Mouse (Mus musculus) frontal cortex, adult (tissue): Measurements from ENCODE around the gene Jag1.

Experiments
- ATAC-seq: cut with Nextera tagmentation; 2 replicates; pipeline ENCODE4 v1.9.2; 2017; ENCODE audit warnings: mild to moderate bottlenecking, moderate library complexity, mixed read lengths; ENCODE audit not compliant: low TSS enrichment

Gene Jag1

DNA sequence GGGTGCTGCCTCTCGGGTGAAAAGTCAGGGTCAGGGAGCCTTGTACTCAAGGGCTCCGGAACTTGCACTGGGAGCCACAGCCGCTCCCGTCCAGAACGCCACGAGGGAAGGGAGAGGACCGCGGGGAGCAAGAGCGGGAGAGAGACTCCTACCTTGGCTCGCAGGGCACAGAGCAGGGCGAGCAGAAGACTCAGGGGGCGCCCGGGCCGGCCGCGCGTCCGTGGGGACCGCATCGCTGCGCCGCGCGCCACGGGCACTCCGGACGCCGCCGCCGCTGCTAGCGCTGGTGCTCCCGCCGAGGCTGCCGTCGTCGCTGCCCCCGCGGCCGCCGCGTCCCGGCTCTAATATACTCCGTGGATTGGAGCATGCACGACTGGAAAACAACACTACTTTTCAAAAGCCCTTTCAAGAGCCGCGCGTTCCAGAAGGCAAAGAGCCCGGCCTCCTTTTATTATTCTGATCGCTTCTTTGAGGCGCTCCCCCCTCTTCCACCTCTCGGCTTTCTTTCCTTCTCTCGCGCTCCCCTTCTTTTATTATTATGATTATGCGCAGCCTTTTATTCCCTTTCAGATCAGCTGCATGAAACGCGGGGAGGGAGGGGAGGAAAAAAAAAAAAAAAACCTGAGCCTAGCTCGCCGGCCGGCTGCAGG lies at the start of gene Jag1:
TSS of gene Jag1 (minus strand) at position 620 of the 650 bp plus-strand sequence.
- ATAC-seq = 0 out of 2 replicates have a peak, but pooled peaks have one; percentile 13

DNA sequence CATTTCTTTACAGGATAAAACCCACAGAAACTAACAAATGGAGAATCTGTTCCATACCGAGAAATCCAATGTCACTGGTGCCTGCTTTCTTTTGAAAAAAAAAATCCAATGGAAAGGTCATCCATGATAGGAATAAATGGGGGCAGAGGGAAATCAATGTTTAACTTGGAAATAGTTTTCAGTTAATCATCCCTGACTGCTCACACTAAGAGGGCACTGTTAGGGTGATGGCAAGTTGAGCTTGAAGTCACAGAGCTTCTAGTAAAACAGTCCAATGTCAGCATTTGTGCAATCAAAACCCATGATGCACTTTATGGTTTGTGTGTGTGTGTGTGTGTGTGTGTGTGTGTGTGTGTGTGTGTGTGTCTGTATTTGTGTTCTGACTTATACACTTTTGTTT lies 39.6 kb upstream of the Jag1 start:
- no peak for ATAC-seq

DNA sequence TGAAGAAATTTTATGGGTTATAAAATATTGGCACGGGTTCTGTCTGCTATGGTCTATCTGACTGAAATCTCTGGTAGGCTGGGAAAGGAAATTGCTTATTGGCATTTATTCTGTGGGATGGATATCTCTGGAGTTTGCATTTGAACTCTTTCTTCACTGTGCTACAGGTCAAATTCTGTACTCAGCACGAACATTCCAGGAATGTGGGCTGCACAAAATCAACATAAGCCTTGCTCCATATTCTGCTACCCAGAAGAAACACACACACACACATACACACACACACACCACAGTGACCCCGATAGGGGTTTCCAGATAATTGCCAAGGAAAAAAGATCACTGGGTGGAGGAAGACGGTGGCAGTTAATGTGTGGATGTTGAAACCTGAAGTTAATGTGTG lies 37.4 kb upstream of the Jag1 start:
- ATAC-seq = no peak

DNA sequence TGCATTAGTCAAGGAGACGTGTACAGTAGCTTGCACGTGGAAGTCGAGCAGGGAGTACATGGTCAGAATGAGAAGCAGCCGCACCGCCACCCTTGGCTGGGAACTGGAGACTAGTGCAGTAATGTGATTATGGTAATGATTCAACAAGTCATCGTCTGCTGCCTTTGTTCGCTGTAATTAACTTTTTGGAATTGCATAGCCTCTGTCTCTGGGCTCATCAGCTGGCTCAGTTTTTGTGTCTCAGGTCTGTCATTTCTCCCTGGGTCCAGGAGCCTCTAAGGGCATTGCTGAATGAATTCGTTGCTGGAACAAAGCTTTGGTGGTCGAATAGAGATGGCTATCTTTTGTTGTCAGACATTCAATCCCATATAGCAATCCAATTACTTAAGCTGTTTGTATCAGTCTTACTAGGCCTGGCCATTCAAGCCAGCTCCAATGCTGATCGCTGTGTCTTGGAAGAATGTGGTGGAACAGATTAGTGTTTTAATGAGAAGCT lies 36.8 kb upstream of the Jag1 start:
- ATAC-seq = no peak

DNA sequence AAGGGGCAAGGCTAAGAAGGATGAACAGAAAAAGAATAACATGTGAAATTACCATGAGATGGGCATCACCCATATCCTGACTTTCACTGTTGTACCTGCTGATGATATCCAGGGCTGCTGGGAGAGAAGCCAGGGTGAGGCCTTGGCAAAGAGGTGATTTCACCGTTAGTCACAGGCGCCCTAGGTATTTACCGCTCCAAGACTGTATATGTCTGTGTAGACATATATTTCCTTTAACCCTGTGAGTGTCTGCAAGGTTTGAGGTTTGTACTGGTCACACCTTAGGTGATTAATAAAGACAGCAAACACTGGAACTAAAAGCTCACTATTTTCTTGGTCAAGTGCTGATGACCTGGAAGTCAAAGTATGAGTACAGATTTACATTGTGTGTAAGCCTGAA lies 34.5 kb upstream of the Jag1 start:
- no peak for ATAC-seq

DNA sequence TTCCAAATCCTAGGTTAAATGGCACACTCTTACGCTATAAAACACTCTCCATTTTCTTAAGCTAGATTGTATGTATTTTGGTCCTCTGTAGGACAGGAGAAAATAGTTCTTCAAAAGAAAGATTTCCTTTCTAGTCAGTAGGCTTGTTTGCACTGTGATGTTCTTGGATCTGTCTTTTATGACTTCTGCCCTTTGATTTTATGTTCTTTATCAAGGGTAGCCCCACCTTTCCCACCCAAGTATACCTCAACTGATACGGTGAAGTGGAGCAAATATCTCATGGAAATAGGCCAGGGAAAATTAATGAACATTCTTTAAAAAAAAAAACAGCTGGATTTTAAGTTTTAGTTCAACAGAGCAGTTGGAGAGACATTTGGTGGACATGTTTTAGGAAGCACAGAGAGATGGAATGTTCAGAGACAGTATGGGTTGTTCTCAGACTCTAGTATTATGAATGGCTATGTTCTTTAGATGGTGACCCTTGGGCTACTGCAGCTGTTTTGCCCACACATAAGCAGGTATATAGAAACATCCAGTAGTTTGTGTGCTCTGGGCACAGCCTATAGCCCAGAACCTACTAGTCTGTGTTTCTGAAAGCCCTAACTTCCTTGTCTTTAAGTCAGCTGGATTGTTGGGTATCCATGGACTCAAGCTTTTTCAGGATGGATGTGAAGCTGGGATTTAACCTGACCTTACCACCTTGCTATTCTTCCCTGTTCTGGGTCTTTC lies 30.7 kb upstream of the Jag1 start:
- ATAC-seq = no peak

DNA sequence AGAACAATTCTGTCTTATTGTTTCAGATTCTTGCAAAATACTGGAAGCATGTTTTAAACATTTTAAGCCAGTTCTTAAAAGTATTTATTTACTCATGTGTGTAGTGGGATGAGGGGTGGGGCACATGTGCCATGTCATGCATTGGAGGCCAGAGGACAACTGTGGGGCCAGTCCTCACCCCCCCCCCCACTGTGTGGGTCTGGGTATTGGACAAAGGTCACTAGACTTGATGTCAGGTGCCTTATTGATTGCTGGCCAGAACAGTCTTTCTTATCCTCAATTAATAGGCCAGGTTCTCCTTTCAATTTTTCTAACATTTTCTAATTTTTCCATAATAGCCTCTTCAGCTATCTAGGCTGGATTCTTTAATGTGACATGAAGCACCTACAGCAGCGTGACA lies 21.6 kb upstream of the Jag1 start:
- ATAC-seq = no peak

DNA sequence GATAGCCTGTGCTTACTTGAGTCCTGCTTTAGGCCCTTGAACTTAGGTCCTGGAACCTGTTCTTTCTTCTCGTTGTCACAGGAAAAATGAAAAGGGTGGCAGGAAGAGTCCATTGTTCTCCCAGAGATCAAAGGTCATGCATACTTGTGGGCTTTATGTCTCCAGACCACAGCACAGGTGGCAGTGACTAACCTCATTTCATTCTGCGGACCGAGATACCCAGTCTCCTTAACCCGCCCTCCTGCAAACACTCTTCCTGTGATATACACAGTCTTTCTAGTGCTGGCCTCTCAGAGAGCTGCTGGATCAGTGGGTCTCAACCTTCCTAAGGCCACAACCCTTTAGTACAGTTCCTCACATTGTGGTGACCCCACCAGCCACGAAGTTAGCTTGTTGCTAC lies 17.6 kb upstream of the Jag1 start:
- ATAC-seq = no peak

DNA sequence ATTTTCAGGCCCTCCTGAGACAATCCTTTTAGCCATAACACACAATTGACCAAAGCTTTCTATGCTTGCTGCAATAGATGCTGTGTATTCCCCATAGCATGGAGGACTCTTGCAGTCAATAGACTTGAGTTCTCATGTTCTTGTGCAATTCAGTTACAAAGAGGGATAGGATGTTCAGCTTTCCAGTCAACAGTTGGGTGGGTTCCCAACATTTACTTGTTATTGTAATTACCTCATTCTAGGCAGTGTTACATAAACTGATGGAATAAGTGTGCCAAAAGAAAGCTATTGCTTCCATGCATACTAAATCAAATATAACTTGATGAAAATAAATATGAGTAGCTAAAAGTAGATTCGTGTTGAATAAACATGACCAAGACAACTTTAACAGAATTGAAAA lies 8.4 kb upstream of the Jag1 start:
- ATAC-seq = 0 out of 2 replicates have a peak, but pooled peaks have one; percentile 16

DNA sequence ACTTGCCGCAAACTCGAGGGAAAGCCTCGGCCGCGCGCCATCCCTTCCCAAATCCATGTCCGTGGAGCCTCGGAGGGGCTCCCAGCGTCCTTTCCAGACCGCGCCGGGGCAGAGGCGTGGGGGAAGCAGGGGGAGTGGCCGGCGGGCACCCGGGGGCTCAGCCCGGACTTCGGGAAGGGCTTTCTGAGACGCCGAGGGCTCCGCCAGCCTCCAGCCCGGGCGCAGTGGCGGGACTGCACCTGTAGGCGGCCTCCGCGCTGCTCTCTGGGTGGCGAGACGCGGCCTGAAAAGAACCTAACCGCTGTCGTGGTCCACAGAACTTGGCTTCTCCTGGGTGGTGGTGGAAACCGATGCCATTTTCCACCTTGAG lies 862 bp upstream of the Jag1 start:
- peak; percentile 62 for ATAC-seq

DNA sequence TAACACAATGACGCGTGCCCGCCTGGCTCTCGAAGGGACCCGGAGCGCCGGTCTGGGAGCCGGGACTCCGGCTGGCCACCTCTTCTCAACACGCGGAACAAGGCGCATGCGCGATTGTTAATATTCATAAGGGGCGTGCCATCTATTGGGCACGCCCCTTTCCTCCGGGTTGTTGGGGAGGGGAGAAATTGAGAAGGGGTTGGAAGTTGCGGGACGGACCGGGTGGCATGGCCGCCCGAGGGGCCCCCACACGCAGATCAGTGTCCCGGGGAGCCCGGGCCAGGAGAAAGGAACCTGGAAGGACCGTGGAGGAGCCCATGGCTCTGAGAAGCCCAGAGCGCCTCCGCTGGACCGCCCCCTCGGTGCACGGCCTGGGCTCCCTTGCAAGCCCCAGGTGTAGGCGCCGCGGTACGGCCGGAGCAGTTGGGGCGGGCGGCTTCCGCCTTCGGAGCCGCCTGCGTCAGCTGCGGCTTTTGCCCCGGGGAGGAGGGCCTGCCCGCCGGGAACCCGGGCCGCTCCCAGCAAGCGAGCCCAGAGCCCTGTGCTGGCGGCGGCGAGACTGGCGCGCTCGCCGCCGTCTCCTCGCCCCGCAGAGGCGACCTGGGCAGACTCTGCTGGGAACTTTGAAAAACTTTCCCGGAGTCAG lies 354 bp upstream of the Jag1 start:
- ATAC-seq = peak; percentile 53

DNA sequence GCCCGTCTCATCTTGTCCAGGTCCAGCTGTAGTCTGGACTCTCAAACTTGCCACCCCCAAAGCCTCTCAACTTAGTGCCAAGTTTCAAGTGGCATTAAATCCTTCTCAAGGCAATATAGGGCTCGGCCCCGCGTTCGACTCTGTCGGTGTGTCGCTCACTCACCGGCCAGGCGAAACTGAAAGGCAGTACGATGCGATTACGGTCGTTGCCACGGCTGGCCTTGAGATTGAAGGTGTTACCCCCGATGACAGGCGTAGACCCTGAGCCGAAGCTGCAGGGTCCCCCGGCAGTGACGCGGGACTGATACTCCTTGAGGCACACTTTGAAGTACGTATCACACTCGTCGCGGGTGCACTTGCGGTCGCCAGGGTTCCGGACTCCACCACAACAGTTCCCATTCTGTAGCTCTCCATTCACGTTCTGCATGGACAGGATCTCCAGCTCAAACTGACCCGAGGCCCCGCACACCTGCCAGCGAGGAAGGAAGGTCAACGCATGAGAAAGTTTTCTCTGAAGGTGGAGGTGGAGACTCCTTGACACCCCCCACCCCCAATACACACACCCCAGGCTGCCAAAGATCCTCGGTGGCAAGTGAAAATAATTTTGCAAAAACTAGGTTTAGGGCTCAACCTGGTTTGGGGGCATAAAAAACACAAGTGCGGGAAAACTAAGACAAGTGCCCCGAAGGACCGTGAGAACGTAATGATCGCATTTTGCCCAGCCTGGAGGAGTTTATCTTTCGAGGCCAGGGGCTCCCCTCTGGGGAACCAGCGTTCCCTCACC lies 1.0 kb downstream of the Jag1 start:
- no peak for ATAC-seq

DNA sequence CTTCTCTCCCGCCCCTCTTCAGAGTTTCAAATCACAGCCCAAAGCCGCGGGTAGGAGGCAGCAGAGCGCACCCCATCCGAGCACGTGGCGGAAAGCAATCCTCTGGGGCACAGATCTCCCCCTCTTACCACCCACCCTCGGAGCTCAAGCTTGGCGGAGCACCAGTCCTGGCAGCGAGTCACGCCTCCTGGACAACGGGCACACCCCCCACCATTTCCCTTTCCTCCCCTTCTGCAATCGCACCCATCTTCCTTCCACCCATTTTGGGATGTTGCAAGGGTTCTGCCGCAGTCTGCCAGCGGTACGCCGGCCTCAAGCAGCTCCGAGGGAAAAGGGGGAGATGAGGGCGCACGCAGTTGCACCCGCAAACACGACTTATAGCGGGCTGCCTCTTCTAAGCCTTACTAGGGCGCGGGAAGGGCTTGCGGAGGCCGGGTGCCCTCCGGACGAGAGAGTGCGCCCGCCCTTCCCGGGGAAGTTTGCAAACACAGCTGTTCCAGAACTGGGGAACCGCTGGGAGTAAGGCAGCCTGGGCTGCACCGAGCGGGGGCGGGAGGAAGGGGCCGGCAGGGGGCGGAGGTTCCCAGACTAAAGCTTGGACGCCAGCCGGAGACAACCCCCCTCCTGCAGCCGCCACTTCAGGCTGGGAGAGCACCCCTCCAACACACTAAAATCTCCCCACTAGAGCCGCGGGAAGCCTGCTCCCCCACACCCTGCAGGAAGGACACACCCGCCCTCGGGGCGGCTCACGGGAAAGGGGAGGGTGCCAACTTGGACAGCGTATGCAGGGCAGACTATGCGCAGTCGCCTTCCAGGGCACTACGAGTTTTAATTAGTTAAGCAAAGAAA lies 2.0 kb downstream of the Jag1 start:
- ATAC-seq = peak; percentile 75

DNA sequence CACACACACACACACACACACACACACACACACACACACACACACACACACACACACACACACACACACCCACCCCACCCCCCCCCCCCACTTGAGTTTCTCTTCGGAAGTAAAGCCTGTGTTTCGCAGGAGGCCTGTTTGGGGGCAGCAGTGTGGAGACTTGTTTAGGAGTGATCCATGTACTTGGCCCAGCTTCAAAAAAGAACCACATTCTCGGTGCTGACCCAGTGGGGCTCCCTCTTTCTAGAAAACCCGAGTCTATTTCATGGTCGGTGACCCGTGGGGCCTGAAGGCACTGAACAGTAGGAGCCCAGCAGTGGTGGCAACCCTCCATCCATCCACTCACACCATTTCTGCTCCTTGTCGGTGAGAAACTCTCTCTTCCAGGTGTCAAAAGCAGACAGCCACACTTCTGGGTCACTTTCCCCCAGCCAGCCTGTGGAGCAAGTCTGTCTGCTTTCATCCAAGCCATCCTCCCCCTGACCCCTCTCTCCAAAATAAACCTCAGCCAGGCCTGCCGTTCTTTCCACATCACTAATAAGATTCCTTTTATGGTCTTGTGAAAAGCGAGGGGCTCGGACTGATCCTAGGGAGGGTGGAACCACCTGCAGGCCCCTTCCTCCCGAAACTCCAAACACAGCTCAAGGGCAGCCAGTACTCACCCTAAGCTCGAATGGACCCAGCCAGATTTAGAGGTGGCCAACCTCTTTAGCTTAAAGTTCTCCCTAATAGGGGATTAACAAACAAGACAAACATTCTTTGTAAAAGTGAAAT lies 3.0 kb downstream of the Jag1 start:
- ATAC-seq = no peak

DNA sequence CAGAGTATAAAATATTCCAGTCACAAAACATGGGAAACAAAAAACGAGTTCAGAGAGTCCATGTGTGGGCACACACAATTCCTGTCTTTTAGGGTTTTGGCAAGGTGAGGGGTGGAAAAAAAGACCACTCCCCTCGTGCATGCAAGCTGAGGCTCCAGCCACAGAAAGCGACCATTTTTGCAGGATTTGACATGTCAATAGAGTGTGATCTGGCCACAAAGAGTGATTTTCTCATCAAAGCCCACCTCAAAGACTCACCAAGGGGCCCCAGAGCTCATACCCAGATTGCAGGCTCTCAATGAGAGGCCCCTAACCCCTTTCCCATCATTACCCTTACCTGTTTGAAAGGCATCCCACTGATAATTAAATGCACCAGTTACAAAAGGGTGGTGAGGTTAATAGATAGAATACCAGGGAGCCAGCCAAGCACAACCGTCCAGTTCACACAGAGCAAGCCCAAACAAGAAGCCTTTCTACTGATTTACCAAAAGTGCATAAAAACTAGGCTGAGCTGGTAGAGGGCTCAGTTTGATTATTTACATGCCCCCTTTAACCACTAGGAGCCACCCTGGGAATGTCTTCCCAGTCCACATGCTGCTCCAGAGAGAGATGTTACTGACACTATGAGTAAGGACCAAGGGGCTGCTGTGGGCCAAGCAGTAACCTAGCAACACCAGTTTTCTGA lies 6.1 kb downstream of the Jag1 start:
- no peak for ATAC-seq

DNA sequence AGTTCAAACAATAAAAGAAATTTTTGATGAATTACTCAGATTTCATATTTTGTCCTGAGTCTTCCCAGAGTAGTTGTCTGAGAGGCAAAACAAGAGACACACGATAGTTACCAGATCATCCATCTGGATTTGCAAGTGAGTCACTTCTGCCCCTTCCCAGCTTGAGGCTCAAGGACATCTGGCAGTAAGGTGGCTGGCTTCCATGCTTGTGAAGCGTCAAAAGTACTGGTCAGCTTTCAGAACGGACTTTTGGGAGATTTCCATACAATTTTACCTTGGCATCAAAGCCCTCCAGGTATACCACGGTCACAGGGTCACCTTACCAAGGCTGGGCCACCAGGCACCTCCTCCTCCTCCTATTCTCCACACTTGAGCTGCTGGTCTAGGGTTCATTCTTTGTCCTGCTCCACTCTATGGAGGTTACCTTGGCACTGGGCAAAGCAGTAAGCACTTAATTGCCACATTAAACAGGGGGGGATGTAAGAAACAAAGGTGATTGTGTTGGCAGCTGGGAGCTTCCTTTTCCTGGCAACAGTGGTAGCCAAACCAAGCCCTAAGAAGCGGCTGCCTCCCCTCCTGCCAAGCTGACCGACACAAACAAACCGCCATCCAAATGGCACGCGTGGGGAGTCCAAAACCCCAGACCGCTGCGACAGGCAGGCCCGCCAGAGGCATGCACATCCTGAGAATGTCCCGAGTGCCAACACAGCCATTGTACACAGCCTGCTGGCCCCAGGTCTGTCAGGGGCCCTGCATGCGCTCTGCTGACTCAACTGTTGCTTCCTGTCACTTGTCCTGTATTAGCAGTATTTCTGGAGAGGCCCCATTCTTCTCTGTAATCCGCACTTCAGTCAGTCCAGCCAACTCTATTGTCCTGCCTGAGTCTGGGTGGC lies 6.9 kb downstream of the Jag1 start:
- ATAC-seq = 0 out of 2 replicates have a peak, but pooled peaks have one; percentile 14

DNA sequence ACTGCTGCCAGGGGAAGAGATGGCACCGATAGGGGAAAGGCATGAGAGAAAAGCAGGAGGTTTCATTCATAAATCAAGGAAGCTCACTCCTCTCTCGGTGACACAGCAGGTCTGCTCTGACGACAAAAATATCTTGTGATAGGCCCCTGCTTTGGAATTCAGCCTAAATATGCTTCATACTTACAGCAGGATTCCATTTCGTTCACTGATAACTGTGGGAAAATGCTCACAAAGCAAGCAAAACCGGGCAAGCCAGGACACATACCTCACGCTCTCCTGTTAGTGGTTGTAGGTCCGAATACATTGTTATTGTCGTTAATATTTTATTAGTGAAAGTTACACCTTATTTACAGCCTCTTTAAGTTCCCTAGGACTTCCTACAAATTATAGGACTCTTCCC lies 8.5 kb downstream of the Jag1 start:
- no peak for ATAC-seq

DNA sequence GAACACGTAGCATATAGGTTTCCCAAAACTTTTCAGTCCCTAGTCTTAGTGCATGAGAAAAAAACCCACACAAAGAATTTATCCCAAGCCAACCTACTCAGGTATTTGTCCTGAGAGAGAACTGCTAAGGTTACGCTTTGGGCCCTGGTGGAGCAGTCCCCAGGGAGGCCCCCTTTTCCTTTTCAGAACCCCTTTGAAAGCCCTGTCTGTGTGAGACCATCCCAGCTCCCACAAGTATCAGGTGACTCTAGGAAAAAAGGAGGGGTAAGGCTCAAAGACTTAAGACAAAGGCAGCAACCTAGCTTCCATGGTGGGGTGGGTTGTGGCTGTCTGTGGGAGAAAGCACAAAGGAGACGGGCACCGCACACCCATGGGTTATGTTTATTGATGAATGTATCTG lies 9.2 kb downstream of the Jag1 start:
- ATAC-seq = no peak

DNA sequence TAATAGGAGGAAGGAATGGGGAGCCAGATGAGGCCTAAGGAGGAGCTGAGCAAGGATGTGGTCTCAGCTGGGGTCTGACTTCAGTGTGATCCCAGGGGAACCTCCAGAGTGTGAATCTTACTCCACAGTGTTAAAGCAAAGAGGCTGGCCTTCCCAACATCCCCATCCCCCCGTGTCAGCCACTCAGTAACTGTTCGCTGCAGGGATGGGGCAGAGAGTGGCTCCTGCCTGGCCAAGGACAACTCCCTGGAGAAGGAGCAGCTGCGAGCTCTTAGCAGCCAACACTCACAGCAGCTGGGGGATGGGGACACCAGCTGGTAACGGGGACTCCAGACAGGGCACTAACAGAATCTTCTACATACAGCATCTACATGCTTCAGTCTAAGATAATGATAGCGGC lies 15.4 kb downstream of the Jag1 start:
- peak; percentile 62 for ATAC-seq
